Mouse (Mus musculus): Measurements from ENCODE around the gene Pcdh7. TPM values are rescaled to one million over a fixed set of nuclear protein-coding genes. Genes with fewer than 3 reads are reported as not detected.
A peak's percentile ranks its signal among the peaks of the same experiment; 100 is the strongest.
"Not testable (repeated sequence)": the region's sequence is repeated elsewhere in the genome, so short reads cannot be mapped to it uniquely, and the experiment has no call there.

Pcdh7 gene
- polyA plus RNA-seq (2015; fragmentation: Nextera tagmentation; extraction: Ambion mirVana) = 24.1 and 29.0 TPM in 2 replicates

- Histone ChIP-seq H3K27ac (replicated peaks) (peak within 1 kb of the TSS; percentile 96), H3K36me3 (no peaks in the 10 kb centered on the region), H3K27me3 (replicated peaks) (no peaks in the 10 kb centered on the region), H3K4me3 (replicated peaks) (peak within 1 kb of the TSS; percentile 77), H3K4me2 (peak within 1 kb of the TSS; percentile 93), H3K4me1 (0 out of 2 replicates have a peak, but pooled peaks cover 13% of the 10 kb centered on the region), H3K9me3 (replicated peaks) (no peaks in the 10 kb centered on the region), H3K9ac (replicated peaks) (peak within 1 kb of the TSS; percentile 77)
- WGBS = under 1% methylated on average over 69 of the region's 70 CpGs
- peak; percentile 51 for ATAC-seq (ENCODE audit: low FRiP score)
Observed at GRCm38 (mm10) chr5:57717906-57718875, at the start of gene Pcdh7. TSS of gene Pcdh7 (plus strand) at chr5:57717967.

GRCm38 (mm10) chr5:57676970-57677369 is 40.8 kb upstream of the Pcdh7 start:
- ATAC-seq (ENCODE audit: low FRiP score); H3K4me1 ChIP-seq; H3K4me3 ChIP-seq (replicated peaks); H3K9me3 ChIP-seq (replicated peaks); H3K27ac ChIP-seq (replicated peaks); H3K4me2 ChIP-seq; H3K9ac ChIP-seq (replicated peaks); H3K36me3 ChIP-seq; H3K27me3 ChIP-seq (replicated peaks): not testable (repeated sequence)
- WGBS = 92% methylated on average over 2 of the region's 2 CpGs

- Histone ChIP-seq H3K4me2 (no peak overlapping the region), H3K4me3 (replicated peaks) (no peak overlapping the region), H3K9ac (replicated peaks) (no peak overlapping the region), H3K9me3 (replicated peaks) (no peaks in the 10 kb centered on the region), H3K36me3 (no peaks in the 10 kb centered on the region), H3K27ac (replicated peaks) (no peak overlapping the region), H3K4me1 (no peaks in the 10 kb centered on the region), H3K27me3 (replicated peaks) (no peaks in the 10 kb centered on the region)
- 90% methylated on average over 2 of the region's 2 CpGs for WGBS
- no peak for ATAC-seq (ENCODE audit: low FRiP score)
Observed at GRCm38 (mm10) chr5:57708396-57708795, 9.4 kb upstream of the Pcdh7 start.

- no peaks in the 10 kb centered on the region for H3K36me3 ChIP-seq
- no peaks in the 10 kb centered on the region for H3K27me3 ChIP-seq (replicated peaks)
- 2% methylated on average over 10 of the region's 10 CpGs for WGBS
- H3K4me2 ChIP-seq = peak overlapping the region; percentile 93
- no peak for ATAC-seq (ENCODE audit: low FRiP score)
- H3K9me3 ChIP-seq (replicated peaks) = no peaks in the 10 kb centered on the region
- peak overlapping the region; percentile 96 for H3K27ac ChIP-seq (replicated peaks)
- H3K4me1 ChIP-seq = no peaks in the 10 kb centered on the region
- H3K4me3 ChIP-seq (replicated peaks) = peak overlapping the region; percentile 77
- peak overlapping the region; percentile 46 for H3K9ac ChIP-seq (replicated peaks)
Observed at GRCm38 (mm10) chr5:57713980-57714379, 3.8 kb upstream of the Pcdh7 start.

DNA sequence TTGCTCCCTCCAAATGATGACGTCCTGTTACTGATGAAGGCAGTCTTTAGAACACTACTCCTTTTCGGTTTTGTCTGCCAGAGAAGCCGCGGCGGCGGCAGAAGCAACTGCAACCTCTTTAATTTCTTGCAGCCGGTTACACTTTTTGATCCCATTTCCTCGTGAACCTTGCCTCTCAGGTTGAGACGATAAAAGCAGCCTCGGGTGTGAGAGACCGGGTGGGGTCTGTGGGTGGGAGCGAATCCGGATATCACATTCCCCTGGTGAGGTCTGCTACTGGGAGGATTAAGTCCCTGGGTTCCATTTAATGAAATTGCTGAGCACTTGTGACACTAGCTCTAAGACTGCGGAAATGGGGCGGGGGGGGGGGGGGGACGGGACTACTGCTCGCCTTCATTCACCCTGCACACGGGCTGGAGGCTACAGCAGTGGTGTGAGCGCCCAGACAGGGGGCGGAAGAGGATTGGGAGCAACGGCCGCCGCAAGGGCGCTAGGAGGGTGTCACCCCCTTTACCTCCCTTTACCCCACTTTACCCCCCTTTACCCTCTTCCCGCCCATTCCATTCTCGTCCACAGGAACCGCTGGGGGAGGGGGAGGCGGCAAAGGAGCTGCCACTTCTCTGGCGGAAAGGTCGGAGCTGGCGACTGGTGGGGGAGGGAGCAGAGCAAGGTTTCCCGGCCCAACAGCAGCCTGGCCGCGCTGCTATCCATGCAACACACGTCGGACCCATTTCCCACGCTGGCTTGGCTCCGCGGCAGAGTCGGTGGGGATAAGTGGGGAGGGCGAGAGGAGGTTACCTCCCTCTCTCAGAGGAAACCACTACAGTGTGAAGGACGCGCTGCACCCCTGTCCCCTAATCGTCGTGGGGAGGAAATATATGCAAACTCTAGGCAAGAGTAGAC is 2.9 kb upstream of the Pcdh7 start:
- H3K27me3 ChIP-seq (replicated peaks) = no peaks in the 10 kb centered on the region
- H3K27ac ChIP-seq (replicated peaks) = peak overlapping the region; percentile 96
- peak overlapping the region; percentile 93 for H3K4me2 ChIP-seq
- H3K36me3 ChIP-seq = no peaks in the 10 kb centered on the region
- WGBS = under 1% methylated on average over 43 of the region's 45 CpGs
- peak overlapping the region; percentile 77 for H3K4me3 ChIP-seq (replicated peaks)
- peak overlapping the region; percentile 77 for H3K9ac ChIP-seq (replicated peaks)
- peak; percentile 63 for ATAC-seq (ENCODE audit: low FRiP score)
- H3K4me1 ChIP-seq = 0 out of 2 replicates have a peak, but pooled peaks cover 5% of the 10 kb centered on the region
- H3K9me3 ChIP-seq (replicated peaks) = no peaks in the 10 kb centered on the region

DNA sequence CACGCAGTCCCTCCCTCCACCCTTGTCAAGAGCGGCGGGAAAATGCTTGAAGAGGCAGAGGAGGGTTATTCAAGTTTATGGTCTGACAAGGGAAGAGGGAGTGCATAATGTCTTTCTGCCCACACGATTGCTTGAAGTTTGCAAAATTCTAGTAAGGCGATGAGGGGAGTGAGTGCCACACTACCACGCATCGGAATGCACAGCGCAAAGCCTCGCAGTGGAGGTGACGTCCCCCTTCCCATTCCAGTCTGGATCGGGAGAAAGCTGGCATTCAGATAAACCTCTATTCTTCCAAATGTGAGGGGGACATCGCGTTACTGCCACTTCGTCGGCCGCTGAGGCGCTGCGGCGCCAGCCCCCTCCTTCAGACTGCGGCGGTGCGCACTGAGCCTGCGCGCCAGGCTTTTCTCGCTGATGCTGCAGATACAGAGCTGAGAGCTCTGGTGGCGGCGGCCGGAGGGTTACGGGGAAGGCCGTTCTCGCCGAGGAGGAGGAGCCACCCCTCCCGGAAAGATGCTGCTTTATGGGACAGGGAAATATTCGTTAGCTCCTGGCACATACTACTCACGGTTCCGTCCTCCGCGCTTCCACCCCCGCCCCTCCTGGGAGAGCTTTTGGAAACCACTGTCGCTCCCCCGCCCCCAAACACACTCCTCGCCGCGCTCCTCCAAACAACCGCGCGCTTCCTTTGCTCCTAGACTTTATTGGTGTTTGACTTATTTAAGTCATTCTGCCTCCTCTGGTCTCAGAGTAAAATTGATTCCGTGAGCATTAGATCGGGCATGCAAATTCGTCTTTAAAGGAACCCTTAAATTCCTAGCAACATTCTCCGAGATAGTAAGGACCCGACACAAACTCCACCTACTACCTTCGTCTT is 2.0 kb upstream of the Pcdh7 start:
- peak overlapping the region; percentile 96 for H3K27ac ChIP-seq (replicated peaks)
- WGBS = under 1% methylated on average over 53 of the region's 53 CpGs
- H3K36me3 ChIP-seq = no peaks in the 10 kb centered on the region
- peak overlapping the region; percentile 77 for H3K4me3 ChIP-seq (replicated peaks)
- ATAC-seq (ENCODE audit: low FRiP score) = peak; percentile 79
- peak overlapping the region; percentile 93 for H3K4me2 ChIP-seq
- H3K4me1 ChIP-seq = 0 out of 2 replicates have a peak, but pooled peaks cover 13% of the 10 kb centered on the region
- no peaks in the 10 kb centered on the region for H3K9me3 ChIP-seq (replicated peaks)
- H3K9ac ChIP-seq (replicated peaks) = peak overlapping the region; percentile 77
- no peaks in the 10 kb centered on the region for H3K27me3 ChIP-seq (replicated peaks)

GRCm38 (mm10) chr5:57716421-57717237 is 1.1 kb upstream of the Pcdh7 start:
- Histone ChIP-seq H3K9ac (replicated peaks) (peak overlapping the region; percentile 77), H3K4me1 (0 out of 2 replicates have a peak, but pooled peaks cover 13% of the 10 kb centered on the region), H3K27ac (replicated peaks) (peak overlapping the region; percentile 96), H3K27me3 (replicated peaks) (no peaks in the 10 kb centered on the region), H3K9me3 (replicated peaks) (no peaks in the 10 kb centered on the region), H3K4me3 (replicated peaks) (peak overlapping the region; percentile 77), H3K36me3 (no peaks in the 10 kb centered on the region), H3K4me2 (peak overlapping the region; percentile 93)
- ATAC-seq (ENCODE audit: low FRiP score) = no peak
- WGBS = under 1% methylated on average over 29 of the region's 29 CpGs

GRCm38 (mm10) chr5:57717238-57717905 is 395 bp upstream of the Pcdh7 start:
- no peaks in the 10 kb centered on the region for H3K36me3 ChIP-seq
- H3K27me3 ChIP-seq (replicated peaks) = no peaks in the 10 kb centered on the region
- no peaks in the 10 kb centered on the region for H3K9me3 ChIP-seq (replicated peaks)
- H3K9ac ChIP-seq (replicated peaks) = peak overlapping the region; percentile 77
- H3K27ac ChIP-seq (replicated peaks) = peak overlapping the region; percentile 96
- peak overlapping the region; percentile 77 for H3K4me3 ChIP-seq (replicated peaks)
- WGBS = under 1% methylated on average over 53 of the region's 53 CpGs
- H3K4me1 ChIP-seq = 0 out of 2 replicates have a peak, but pooled peaks cover 13% of the 10 kb centered on the region
- peak; percentile 15 for ATAC-seq (ENCODE audit: low FRiP score)
- H3K4me2 ChIP-seq = peak overlapping the region; percentile 93

DNA sequence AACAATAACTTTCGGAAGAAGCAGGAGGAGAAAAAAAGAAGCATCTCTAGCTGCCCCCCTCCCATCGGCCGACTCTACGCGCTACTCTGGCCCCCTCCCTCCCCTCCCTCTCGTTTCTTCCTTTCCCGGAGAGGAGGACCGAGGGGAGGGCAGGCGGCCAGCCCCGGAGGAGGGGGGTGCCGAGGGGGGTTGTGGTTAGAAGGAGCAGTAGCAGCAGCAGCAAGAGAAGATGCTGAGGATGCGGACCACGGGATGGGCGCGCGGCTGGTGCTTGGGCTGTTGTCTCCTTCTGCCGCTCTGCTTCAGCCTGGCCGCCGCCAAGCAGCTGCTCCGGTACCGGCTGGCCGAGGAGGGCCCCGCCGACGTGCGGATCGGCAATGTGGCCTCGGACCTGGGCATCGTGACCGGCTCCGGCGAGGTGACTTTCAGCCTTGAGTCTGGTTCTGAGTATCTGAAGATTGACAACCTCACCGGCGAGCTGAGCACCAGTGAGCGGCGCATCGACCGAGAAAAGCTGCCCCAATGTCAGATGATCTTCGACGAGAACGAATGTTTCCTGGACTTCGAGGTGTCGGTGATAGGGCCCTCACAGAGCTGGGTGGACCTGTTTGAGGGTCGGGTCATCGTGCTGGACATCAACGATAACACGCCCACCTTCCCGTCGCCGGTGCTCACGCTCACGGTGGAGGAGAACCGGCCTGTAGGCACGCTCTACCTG is 1.3 kb downstream of the Pcdh7 start:
- under 1% methylated on average over 49 of the region's 54 CpGs for WGBS
- Histone ChIP-seq H3K4me3 (replicated peaks) (peak overlapping the region; percentile 77), H3K27ac (replicated peaks) (peak overlapping the region; percentile 96), H3K4me1 (peaks cover 16% of the 10 kb centered on the region; the same call in 1 of the 2 replicates), H3K27me3 (replicated peaks) (no peaks in the 10 kb centered on the region), H3K4me2 (peak overlapping the region; percentile 93), H3K9ac (replicated peaks) (peak overlapping the region; percentile 77), H3K9me3 (replicated peaks) (no peaks in the 10 kb centered on the region), H3K36me3 (no peaks in the 10 kb centered on the region)
- no peak for ATAC-seq (ENCODE audit: low FRiP score)

All from neural tube, embryonic 15.5 days (tissue).